Mouse (Mus musculus) gastrocnemius, postnatal 25 days (tissue): ENCODE results near the gene Maml3. TPM values are rescaled to one million over a fixed set of nuclear protein-coding genes. Genes with fewer than 3 reads are reported as not detected.

ENCODE experiments used
- DNase-seq: peaks from one replicate; pipeline ENCODE4 v3.0.0; 2022
- total RNA-seq, 2 experiments: library from RNA; stranded (reverse); gene quantifications; 1 replicate in 1 of 2; 2 replicates in 1 of 2; pipeline ENCODE4 v1.2.3; 2021

Gene Maml3
- total RNA-seq, 2 experiments from 2014 or later, result 2.4 to 2.5 TPM

DNA sequence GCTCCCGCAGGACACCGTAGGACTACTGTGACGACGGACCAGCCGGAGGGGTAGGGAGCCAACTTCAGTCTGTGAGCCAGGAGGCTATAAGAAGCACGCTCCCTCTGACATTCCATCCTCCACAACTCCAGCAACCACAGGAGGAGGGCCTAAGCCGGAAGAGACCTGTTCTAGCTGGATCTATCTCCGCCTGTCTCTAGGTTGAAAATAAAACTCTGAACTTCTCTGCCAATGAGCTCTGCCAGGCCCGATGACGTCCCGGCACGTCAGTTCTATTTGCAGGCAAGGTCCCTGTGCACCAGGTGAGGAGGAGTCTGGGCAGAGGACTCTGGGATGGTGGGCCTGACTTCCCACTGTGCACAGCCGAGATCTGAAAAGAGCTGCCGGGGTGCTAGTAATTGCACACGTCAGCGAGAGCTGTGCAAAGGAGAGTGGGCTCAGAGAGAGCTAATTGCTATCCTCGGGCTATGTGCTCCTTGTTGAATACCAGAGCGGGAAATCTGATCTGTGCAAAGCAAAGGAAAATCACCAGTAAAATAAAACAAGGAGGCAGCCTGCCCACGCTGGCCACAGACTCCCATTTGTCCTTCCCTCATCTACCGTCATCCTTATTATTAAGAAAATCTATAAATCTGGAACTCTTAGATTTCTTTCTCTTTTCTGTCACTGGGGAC, 58.7 kb downstream of the Maml3 start:
- DNase-seq, result peak; percentile 76

DNA sequence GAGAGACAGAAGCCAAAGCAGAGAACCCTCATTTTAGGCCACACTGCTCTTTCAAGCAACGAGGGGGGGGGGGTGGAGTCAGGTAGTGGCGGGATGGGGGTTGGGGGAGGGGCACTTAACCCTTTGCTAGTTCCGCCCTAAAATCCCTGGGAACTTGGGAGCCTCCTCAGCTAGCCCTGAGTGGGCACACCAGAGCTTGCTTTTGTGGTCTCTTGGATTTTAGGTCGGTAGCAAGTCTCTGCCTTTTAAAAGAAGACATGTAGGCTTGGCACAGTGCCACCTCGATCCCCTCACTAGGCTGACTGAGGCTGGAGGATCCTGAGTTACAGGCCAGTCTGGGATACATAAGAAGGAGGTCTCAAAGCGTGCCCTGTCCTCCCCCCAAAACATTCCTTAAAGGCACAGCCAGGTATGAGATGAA, 59.6 kb downstream of the Maml3 start:
- DNase-seq, result no peak

DNA sequence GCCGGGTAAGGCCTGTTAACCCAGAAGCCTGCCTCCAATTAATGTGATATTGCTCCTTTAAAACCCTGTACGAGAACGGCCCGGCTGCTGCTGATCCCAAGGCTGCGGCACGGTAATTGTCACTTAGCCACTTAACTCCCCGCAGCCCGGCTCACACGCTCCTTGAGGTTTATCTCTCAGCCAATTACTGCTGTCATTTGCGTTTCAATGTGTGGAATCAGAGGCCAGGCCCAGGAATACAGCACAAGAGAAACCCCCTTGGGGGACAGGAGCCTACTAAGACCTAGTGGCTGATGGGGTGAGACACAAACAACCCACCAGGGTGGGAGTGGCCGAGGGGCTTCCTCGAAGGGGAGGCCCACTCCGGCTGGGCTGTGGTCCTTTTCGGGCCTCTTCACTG, 60.2 kb downstream of the Maml3 start:
- DNase-seq, result no peak

DNA sequence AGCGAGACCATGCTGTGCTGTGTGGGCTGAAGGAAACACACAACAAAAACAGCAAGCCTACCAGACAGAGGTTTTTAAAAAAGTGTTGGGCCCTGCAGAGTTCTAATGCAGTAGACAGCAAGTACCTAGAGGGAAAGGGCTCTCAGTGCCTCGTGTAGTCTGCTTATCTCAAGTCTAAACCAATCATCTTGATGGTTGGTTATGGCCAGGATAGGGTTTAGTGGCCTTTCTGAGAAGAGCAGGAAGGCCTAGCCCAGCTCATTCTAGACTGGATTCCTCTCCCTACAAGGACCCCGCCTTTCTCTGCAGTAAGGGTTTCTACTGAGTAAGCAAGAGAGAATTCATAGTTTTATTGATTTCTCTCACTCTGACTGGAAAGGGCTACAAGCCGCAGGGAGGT, 61.0 kb downstream of the Maml3 start:
- DNase-seq, result no peak

DNA sequence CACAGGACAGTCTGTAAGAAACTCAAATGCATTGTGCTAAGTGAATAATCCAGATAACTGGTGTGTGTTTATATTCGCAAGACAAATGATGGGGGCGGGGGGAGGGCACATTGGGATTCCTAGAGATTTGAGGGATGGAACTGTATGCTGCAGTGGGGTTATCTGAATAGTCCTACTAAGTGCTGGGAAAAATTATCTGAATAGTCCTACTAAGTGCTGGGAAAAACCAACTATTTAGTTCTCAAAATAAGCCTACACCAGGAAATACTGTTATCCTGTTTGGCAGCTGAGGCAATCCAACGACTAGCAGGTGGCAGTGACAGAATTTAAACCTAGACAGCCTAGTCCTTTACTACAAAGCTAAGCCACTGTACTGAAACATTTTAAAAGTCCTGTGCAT, 62.2 kb downstream of the Maml3 start:
- no peak for DNase-seq

DNA sequence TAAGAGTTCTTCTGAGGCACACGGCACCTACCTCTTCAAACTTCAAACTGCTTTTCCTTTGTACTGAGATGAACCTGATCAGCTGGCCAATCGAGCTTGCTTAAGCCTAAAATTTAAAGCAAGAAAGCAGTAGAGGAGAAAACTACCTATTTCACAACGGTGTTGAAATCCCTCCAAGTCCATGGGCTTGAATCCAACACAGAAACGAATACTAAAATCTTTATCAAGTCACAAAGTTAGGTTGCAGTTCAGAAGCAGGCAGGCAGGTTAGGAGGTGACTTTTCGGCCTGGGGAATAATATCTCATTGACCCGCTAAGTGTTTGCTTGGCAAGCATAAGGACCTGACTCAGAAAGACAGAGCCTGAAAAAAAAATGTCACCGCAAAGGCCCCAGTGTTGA, 64.9 kb downstream of the Maml3 start:
- DNase-seq, result no peak

DNA sequence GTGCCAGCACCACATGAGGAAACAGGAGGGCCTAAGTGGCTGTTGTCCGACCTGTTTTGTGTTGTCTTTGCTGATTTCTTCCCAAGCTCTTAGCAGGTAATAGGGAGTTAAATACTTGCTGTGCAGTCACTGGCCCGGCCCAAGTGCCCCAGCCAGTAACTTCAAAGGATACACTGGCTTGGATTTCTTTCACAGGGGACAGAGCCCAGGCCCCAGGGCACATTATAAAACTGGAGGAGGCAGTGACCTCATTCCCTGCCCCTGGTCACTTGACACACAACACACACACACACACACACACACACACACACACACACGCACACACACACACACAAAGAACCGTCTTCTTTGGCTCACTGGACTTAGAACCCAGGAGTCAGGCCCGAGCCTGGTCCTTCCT, 67.6 kb downstream of the Maml3 start:
- DNase-seq, result no peak

DNA sequence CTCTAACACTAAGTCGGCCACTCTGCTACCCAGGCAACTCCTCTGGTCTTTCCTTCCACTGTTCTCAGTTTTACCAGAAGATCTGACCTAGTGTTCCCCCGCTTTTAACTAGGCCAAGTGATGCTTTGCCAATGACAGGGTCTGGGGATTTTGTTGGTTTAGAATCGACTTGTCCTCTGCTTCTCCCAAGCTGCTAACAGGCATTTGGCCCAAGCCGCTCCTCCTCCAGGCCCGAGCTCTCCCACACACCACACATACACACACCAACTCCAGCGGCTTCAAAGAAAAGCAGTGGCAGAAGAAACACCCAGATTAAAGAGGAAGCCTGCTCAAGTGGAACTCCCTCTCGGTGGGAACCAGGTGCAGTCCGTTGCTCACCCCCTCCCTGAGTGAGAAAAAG, 69.5 kb downstream of the Maml3 start:
- no peak for DNase-seq

DNA sequence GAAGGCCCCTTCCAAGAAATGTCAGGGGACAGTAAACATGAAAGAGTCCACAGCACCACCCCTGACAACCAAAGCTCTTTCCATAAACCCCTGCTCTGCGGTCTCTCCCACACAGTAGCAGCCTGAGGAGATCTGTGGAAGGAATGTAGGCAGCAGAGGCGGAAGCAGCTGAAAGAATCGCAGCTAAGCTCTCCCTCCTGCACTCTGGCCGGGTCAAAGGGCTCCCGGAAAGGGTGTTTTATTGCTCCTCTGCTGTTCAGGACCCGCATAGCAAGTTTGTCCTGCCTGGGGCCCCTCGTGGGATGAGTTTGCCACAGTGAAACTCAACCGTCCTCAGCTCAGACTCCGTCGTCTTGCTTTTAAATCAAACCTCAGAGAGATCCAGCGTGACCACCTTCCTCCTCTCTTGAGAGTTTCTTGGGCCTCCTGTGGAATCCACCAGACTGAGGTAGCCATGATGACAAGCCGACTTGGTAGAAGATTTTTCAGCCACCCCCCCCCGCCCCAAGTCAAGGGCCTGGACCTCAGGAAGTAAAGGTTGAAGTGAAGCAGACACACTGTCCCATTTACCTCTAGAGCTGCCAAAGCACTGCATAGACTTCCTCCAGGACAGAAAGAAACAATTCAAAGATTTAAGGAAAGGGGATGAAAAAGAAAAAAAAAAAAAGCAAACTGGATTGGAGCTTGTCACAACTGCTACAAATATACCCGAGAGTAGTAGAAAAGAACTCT, 70.9 kb downstream of the Maml3 start:
- no peak for DNase-seq

DNA sequence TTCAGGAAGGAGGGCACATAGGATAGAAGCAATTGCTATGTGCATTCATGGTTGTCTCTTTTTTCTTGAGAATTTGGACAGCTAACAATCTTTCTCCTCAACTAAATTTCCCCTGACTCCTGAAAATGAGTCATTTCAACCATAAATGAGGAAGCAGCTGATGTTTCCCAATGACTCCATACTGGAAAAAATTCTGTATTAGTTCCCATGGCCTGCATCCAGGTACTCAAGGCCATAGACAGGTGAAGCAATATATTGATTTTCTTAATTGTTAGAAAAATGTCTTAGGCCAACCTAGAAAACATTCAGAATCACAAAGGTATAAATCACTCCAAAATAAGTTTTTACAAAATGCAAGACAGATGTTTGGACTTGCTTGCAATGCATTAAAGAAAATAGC, 73.5 kb downstream of the Maml3 start:
- DNase-seq, result no peak

DNA sequence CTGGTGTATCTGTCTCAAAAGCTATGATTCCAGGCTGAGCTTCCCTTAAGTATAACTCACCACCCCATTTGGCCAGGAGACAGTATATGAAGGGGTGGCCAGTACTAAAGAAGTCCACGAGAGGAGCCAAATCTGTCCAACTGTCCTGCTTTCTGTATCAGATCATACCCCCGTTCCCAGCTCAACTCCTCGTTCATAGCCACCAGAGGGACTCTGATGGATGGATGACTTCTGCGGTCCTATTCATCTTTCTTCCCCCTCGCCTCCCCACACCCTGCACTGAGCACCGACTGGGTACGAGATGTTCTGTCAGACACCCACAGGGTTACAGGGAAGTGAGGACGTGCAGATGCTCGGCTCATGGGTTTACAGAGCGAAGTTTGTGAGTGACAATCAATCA, 74.8 kb downstream of the Maml3 start:
- no peak for DNase-seq

DNA sequence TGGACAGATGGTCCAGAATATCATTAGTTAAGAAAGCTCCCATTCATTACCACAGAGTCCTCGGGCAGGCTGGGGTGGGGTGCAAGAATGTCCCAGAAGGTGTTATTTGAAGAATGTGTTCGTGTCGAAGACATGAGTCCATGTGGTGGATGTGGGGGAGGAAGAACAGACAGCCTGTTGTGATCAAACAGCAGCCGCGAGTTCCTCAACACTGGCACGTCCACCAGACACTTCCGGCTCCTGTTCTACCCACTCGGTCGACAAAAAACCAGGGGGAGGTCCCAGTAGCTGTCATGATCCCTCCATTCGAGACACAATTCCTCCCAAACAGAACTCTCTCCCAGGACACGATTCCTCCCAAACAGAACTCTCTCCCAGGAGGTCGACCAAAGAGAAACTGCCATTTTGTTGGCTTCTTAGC, 75.2 kb downstream of the Maml3 start:
- no peak for DNase-seq

DNA sequence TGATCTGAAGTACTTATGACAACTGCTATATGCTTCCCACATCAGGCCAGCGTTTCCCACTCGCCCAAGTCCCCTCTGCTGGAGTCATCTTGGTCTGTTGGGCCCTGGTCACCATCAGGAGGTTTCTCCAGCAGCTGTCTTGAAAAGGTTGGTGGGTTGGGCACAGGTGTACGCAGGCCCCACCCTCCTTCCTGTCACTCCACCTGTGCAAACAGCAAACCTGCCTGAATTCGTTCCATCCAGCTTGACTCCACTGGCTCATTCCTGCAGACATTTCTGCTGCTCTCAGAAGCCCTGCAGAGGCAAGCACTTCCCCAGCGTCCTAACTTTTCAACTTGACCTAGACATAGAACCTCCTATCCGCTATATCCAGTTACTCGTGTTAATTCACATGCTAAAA, 76.9 kb downstream of the Maml3 start:
- DNase-seq, result no peak

DNA sequence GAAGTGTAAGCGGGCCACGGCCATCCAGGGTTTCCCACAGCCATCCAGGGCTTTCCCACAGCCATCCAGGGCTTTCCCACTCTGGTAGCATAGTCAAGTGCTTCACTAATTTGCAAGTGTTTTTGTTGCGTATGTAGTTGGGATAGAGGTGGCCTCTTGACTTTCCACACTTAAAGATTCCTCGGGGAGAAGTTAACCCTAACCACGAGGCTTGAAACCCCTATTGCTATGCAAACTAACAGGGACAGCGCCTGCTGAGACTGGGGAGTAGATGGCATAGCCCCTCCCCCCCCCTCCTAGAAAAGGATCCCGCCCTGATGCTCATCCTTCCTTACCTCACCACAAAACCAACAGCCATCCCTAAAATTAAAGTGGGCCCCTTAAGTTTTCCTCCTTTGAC, 82.4 kb downstream of the Maml3 start:
- no peak for DNase-seq

DNA sequence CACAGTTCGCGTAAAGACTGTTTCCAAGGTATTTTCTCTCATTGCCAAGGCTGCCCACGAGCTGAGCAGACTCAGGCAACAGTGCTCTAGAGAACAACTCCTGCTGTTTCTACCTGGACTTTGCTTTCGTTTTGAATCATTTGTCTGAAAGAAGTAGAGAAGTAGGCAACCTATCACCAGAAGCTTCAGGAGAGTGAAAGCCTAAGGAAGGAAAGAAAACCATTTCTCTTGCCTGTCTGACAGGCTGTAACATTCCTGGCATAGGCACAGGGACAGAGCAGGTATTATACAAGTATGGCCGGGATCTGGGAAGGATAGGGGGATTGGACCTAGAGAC, 86.8 kb downstream of the Maml3 start:
- no peak for DNase-seq

DNA sequence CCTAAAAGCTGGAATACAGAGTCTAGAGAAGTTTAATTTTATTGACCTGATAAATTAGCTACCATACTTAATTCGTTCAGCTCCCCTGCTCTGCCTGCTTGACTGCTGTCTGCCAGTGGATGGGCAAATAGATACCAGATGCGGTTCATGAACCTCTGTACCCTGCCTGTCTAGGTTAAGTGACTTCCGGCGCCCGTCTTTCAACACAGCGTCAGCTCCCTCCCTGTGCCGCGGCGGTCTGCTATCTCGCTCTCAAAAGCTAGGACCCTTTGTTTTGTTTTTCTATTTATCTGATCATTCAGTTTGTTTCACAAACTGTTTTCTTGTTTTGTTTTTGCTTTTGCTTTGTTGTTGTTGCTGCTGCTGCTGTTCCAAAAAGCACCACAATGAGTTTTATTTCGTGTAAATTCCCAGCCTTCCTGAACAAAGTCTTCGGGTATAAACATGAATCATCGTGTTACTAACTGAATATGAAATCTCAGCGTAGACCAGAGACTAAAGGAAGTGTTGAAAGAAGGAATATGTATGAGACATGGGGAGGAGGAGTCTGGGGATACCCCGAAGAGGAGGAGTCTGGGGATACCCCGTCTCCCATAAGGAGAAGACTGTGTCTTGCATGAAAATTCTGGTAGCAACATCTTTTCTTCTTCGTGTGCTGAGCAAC, 87.3 kb downstream of the Maml3 start:
- DNase-seq, result no peak

DNA sequence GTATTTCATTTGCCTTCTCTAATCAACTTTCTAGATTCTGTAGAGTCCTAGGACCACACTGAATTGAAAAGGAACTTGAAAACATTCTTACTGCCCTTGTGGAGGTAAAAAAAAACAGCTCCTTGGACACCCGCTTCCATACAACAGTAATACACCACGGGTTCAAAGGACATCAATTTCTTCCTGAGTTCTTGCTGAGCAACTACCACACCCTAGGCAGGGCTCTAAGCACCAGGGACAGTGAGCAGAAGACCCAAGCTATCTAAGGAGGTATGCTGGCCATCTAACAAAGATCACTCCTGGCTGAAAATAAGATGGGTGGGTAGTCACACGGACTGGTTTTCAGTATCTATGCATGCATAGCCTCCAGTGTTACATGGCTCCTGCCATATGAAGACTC, 88.7 kb downstream of the Maml3 start:
- no peak for DNase-seq

DNA sequence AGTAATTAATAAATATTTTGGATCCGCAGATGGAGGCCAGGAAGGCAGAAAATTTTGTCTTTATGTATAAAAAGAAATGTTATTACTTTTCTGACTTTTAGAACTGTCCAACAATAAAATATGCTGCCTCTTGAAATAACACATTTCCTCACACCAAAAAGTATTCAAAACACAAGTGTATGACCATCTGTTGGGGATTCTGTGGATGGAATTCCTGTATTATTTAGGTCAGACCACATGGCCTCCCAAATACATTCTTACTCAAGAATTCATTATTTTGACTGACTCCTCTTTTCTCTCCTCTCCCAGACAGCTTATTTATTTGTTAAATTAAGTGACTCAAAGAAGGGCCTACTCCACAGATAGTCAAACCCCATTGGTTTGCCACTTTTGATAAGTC, 89.3 kb downstream of the Maml3 start:
- DNase-seq, result no peak

DNA sequence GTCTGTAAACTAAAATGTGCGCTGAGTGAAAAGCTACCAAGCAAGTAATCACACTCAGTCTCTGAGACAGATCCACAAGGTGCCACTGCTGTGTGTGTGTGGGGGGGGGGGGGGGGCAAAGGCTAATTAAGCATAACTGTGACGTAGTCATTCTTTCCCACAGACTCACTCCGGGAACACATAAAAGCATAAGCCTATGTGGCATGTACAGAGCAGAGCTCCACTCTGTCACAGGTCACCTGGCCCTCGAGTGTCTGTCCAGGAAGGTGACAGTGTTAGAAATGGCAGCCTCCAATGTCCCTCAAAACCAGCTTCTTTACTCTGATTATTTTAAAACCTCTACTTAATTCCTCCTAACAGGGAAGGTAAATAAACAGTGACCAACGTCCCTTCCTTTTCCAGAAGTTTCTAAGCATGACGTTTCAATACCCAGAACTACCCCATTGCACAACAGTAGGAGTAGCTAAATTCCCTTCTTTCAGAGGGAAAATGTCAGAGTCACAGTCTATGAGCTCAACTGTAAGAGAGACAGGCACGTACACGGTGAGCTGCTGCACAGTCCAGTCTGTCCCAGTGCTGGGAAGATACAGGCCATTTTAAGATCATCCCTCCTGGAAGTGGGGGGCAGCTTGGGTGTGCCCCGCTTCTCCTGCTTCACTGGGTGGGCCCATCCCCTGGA, 93.7 kb downstream of the Maml3 start:
- no peak for DNase-seq

DNA sequence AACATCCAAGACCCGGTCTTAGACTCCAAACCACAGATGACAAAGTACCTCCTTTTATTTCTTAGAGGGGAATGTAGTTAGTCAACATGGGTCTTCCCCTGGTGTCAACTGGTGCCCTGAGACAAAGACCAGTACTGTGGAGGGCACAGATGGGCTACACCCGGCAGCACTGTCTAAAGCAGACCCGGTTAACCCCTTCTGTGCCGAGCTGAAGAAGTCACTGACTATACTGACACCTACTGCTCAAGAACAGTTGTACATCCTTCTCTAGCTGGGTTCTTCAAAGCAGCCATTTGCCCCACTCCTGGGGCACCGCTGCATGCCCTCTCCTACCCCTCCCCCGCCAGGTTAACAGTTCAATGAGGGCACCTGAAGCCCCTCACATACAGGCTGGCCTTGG, 95.6 kb downstream of the Maml3 start:
- no peak for DNase-seq

DNA sequence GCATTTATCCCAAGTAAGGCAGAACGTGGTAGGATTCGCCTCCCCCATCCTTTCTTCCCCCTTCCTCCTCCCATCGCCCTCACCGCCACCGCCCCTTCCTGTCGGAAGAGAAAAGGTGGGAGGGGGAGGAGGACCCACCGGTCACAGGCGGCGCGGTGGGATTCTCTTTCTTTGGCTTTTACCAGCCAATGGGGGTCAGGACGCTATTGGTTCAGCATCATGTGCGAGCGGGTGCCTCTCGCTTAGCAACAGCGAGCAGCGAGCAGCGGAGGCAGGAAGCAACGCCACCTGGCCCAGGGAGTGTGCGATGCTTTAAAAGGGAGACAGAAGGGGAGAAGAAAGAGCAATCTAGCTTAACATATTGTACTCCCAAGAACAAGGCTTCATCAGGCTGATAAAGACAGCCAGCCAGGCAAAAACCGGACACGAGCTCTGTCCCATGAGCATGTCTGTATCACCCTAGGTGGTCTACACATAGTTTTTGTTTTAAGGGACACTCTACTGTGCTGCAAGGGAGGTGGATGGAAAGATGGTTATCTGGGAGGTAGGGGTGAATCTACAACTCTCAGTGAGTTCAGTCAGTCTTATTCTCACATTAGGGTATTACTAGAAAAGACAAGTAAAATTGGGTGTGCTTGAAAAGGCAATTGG, 97.1 kb downstream of the Maml3 start:
- peak; percentile 43 for DNase-seq

DNA sequence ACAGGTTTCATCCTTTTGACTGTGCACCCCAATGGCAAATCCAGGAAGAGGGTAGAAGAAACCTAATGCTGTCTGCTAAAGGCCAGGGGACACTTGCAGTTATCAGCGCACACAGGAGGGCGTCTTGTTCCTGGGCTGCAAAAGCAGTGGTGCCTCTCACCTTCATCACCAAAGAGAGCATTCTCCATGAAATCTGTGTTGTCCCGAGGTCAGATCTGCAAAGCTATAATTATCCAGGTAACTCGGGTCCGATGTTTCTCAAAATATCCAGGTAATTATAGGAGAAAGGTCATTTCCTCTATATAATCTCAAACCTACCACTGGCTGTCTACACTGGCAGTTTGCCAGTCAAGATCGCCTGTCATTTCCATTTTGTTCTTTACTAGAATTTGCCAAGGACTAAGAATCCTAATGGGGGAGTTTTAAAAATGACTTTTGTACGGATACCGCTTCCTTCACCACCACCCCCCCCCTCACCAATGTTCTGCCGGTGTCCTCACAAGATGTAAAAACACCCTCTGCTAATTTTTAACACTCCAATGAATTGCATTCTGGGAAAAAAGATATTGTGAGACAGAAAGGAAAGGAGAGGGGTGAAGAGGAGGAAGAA, 98.0 kb downstream of the Maml3 start:
- no peak for DNase-seq
